Mouse (Mus musculus) embryonic facial prominence, embryonic 13.5 days (tissue): ENCODE measurements around the gene Itgb8. TPM values are rescaled to one million over a fixed set of nuclear protein-coding genes. Genes with fewer than 3 reads are reported as not detected.

Source experiments
- ATAC-seq: fragments of 200-750 bp; cut with Nextera tagmentation; 2 replicates; pipeline ENCODE4 v1.8.0; 2017; ENCODE audit warnings: low read depth; ENCODE audit not compliant: insufficient number of reproducible peaks, insufficient read depth, low FRiP score, low TSS enrichment
- H3K27ac ChIP-seq: fragments of 300-500 bp; sonication (generic); 2 replicates; pipeline ENCODE4 v1.5.1; 2015; ENCODE audit warnings: moderate library complexity, mild to moderate bottlenecking, inconsistent platforms
- H3K27me3 ChIP-seq: fragments of 300-500 bp; sonication (generic); 2 replicates; pipeline ENCODE4 v1.6.1; 2015; ENCODE audit warnings: mild to moderate bottlenecking, inconsistent platforms
- H3K36me3 ChIP-seq: fragments of 300-500 bp; sonication (generic); 2 replicates; pipeline ENCODE4 v1.6.1; 2015; ENCODE audit warnings: mild to moderate bottlenecking, inconsistent platforms
- H3K4me1 ChIP-seq: fragments of 300-500 bp; sonication (generic); 2 replicates; pipeline ENCODE4 v1.6.1; 2015; ENCODE audit warnings: inconsistent platforms
- H3K4me2 ChIP-seq: fragments of 300-500 bp; sonication (generic); 2 replicates; pipeline ENCODE4 v1.6.1; 2015; ENCODE audit warnings: moderate library complexity, mild to moderate bottlenecking, inconsistent platforms
- H3K4me3 ChIP-seq: fragments of 300-500 bp; sonication (generic); 2 replicates; pipeline ENCODE4 v1.5.1; 2015; ENCODE audit warnings: mild to moderate bottlenecking, inconsistent platforms
- H3K9ac ChIP-seq: fragments of 300-500 bp; sonication (generic); 2 replicates; pipeline ENCODE4 v1.6.1; 2015; ENCODE audit warnings: mild to moderate bottlenecking, inconsistent platforms
- H3K9me3 ChIP-seq: fragments of 300-500 bp; sonication (generic); 2 replicates; pipeline ENCODE4 v1.6.1; 2016; ENCODE audit warnings: inconsistent platforms
- WGBS: fragments of 180-500 bp; shearing (Covaris S2); methylation state at CpG from one replicate; pipeline ENCODE4 v1.1.7; 2015; ENCODE audit warnings: mixed read lengths; 5-methylcytosine and 5-hydroxymethylcytosine counted together
- polyA plus RNA-seq: library from polyadenylated mRNA; unstranded; fragments of >200 nt; fragmentation: Nextera tagmentation; extraction: Ambion mirVana; gene quantifications from 2 replicates; pipeline ENCODE4 v1.2.1, GENCODE M21; 2015

The Itgb8 gene
- polyA plus RNA-seq, 1 experiment from 2014 or later, result 3.2 TPM

DNA sequence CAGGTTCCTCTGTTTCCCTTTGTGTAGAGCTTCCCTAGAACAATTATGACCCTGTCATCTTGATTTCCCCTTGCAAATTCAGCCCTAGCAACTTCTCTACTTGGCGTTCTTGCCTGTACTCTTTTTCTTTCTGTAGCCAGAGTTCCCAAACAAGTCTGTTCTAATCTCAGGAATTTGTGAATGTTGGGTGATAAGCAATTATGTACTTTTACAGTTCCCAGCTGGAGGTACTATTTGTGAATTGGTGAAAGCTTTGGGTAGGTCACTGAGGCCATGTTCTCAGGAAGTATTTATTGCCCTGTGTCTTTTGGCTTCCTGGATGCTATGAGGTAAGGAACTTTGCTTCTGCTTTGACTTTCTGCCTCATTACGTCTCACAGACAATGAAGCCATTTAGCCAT lies 128.5 kb downstream of the Itgb8 start:
- no peaks in the 10 kb centered on the region for H3K9me3 ChIP-seq
- 50% methylated on average over 2 of the region's 2 CpGs for WGBS
- H3K27me3 ChIP-seq, result no peaks in the 10 kb centered on the region
- H3K36me3 ChIP-seq, result no peaks in the 10 kb centered on the region
- no peak for ATAC-seq
- H3K4me2 ChIP-seq, result no peak overlapping the region
- no peak overlapping the region for H3K9ac ChIP-seq
- H3K4me1 ChIP-seq, result no peaks in the 10 kb centered on the region
- no peak overlapping the region for H3K27ac ChIP-seq
- H3K4me3 ChIP-seq, result no peak overlapping the region

Other genes with a start within 250 kb of the Itgb8 start
- gene Macc1, start 75.5 kb upstream of the Itgb8 start, polyA plus RNA-seq, result 2.0 and 2.2 TPM in 2 replicates